Mouse (Mus musculus) kidney, postnatal 0 days (tissue): ENCODE measurements around the gene Ldb2. TPM values are rescaled to one million over a fixed set of nuclear protein-coding genes. Genes with fewer than 3 reads are reported as not detected.

Experiments
- ATAC-seq: fragments of 200-750 bp; cut with Nextera tagmentation; replicated peaks from 2 replicates; pipeline ENCODE4 v1.8.0; 2017; ENCODE audit warnings: low read depth, moderate number of reproducible peaks, moderate TSS enrichment, moderate library complexity; ENCODE audit not compliant: low FRiP score
- DNase-seq: peaks from one replicate; pipeline ENCODE4 v3.0.0-alpha.2; 2016; ENCODE audit warnings: low spot score
- H3K27ac ChIP-seq: fragments of 300-500 bp; sonication (generic); 2 replicates; pipeline ENCODE4 v1.5.1; 2014; ENCODE audit warnings: mild to moderate bottlenecking
- H3K27me3 ChIP-seq: fragments of 300-500 bp; sonication (generic); 2 replicates; pipeline ENCODE4 v1.6.1; 2014; ENCODE audit warnings: low read length, mixed read lengths; ENCODE audit not compliant: insufficient read depth
- H3K36me3 ChIP-seq: fragments of 300-500 bp; sonication (generic); 2 replicates; pipeline ENCODE4 v1.6.1; 2014; ENCODE audit warnings: low read length, mixed read lengths; ENCODE audit not compliant: insufficient read depth
- H3K4me1 ChIP-seq: fragments of 300-500 bp; sonication (generic); replicated peaks from 2 replicates; pipeline ENCODE4 v1.6.1; 2014; ENCODE audit warnings: antibody characterized with exemption, low read length, mixed read lengths; ENCODE audit not compliant: insufficient read depth
- H3K4me2 ChIP-seq: fragments of 300-500 bp; sonication (generic); 2 replicates; pipeline ENCODE4 v1.6.1; 2014; ENCODE audit warnings: mild to moderate bottlenecking, low read length, moderate library complexity, mixed read lengths
- H3K4me3 ChIP-seq: fragments of 300-500 bp; sonication (generic); replicated peaks from 2 replicates; pipeline ENCODE4 v1.5.1; 2014; ENCODE audit warnings: low read depth, low read length
- H3K9ac ChIP-seq: fragments of 300-500 bp; sonication (generic); 2 replicates; pipeline ENCODE4 v1.6.1; 2014; ENCODE audit warnings: low read depth, low read length
- H3K9me3 ChIP-seq: fragments of 300-500 bp; sonication (generic); replicated peaks from 2 replicates; pipeline ENCODE4 v1.6.1; 2016; ENCODE audit warnings: low read length, inconsistent platforms, mixed read lengths
- CTCF ChIP-seq: IDR thresholded peaks from 2 replicates; pipeline ENCODE4 v1.5.1; 2016; ENCODE audit warnings: antibody characterized with exemption, low read depth, mild to moderate bottlenecking, moderate library complexity
- WGBS: fragments of 180-500 bp; shearing (Covaris S2); extraction: QIAGEN DNeasy Blood & Tissue Kit; methylation state at CpG from one replicate; pipeline ENCODE4 v1.1.7; 2014; 5-methylcytosine and 5-hydroxymethylcytosine counted together
- polyA plus RNA-seq: library from polyadenylated mRNA; unstranded; fragments of >200 nt; fragmentation: Nextera tagmentation; extraction: Ambion mirVana; gene quantifications from 2 replicates; pipeline ENCODE4 v1.2.1, GENCODE M21; 2015

The Ldb2 gene
- polyA plus RNA-seq, 1 experiment from 2014 or later: 82.9 TPM

- ATAC-seq (no peak), DNase-seq (no peak)
- H3K4me1 ChIP-seq: no peaks in the 10 kb centered on the region
- H3K4me2 ChIP-seq: no peak overlapping the region
- no peaks in the 10 kb centered on the region for H3K9me3 ChIP-seq
- H3K4me3 ChIP-seq: no peak overlapping the region
- 90% methylated on average over 2 of the region's 2 CpGs for WGBS
- TF ChIP-seq CTCF: no peak
- H3K27ac ChIP-seq: no peak overlapping the region
- H3K27me3 ChIP-seq: no peaks in the 10 kb centered on the region
- H3K36me3 ChIP-seq: no peaks in the 10 kb centered on the region
- no peak overlapping the region for H3K9ac ChIP-seq
Observed at GRCm38 (mm10) chr5:44626885-44627284, 172.6 kb downstream of the Ldb2 start.

- 57% methylated on average over 2 of the region's 2 CpGs for WGBS
Observed at GRCm38 (mm10) chr5:44626114-44626513, 173.4 kb downstream of the Ldb2 start.

DNA sequence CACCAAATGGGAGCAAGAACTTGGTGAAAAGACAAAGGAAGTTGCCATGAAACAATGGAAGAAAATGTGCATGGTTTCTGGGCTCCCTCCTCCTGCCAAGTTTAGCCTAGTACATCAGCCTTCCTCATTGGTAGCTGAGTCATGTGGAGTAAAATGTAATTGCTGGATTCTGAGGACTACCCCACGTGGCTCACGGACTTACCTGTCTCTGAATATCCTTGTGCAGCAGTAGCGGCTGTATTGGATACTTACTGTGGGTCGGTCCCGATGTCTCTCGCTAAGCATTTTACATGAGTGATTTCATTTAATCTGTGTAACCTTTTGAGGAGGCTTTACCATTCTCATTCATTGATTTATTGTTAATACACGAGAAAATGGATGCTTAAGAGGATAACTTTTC is 183.8 kb downstream of the Ldb2 start:
- H3K27ac ChIP-seq: no peak overlapping the region
- H3K4me1 ChIP-seq: no peaks in the 10 kb centered on the region
- no peak overlapping the region for H3K9ac ChIP-seq
- H3K36me3 ChIP-seq: no peaks in the 10 kb centered on the region
- 91% methylated on average over 7 of the region's 7 CpGs for WGBS
- H3K4me2 ChIP-seq: no peak overlapping the region
- no peak for ATAC-seq
- no peaks in the 10 kb centered on the region for H3K9me3 ChIP-seq
- DNase-seq: no peak
- no peak for TF ChIP-seq CTCF
- no peaks in the 10 kb centered on the region for H3K27me3 ChIP-seq
- no peak overlapping the region for H3K4me3 ChIP-seq

More at GRCm38 (mm10) chr5:44626114-44626513, 173.4 kb downstream of the Ldb2 start:
- no peaks in the 10 kb centered on the region for H3K27me3 ChIP-seq
- no peak overlapping the region for H3K9ac ChIP-seq
- no peak overlapping the region for H3K4me2 ChIP-seq
- peak; percentile 71 for DNase-seq
- no peaks in the 10 kb centered on the region for H3K4me1 ChIP-seq
- H3K4me3 ChIP-seq: no peak overlapping the region
- H3K27ac ChIP-seq: 0 out of 2 replicates have a peak overlapping the region, but pooled peaks have one; percentile 25
- peak; percentile 24; the same call in 1 of the 2 replicates for TF ChIP-seq CTCF
- ATAC-seq: no peak
- H3K36me3 ChIP-seq: no peaks in the 10 kb centered on the region
- H3K9me3 ChIP-seq: no peaks in the 10 kb centered on the region

DNA sequence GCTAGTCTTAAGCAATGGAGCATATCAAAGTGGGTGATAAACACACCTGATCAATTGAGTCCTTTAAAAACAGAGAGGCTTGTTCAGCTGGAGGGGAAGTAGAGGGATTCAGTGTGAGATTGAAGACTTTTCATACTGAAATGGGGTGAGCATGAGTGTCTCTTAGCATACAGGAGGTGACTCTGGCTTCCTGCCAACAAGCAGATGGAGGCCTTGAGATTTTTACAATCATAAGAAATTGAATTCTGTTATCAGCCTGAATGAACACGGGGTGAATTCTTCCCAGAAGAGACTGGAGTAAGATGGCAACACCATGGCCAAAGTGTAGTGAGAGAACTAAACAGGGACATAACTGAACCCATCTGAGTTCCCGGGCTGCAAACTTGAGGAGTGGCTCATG is 190.6 kb downstream of the Ldb2 start:
- Histone ChIP-seq H3K27me3 (no peaks in the 10 kb centered on the region), H3K9me3 (no peaks in the 10 kb centered on the region), H3K4me2 (no peak overlapping the region), H3K4me3 (no peak overlapping the region), H3K27ac (no peak overlapping the region), H3K9ac (no peak overlapping the region), H3K36me3 (no peaks in the 10 kb centered on the region), H3K4me1 (no peaks in the 10 kb centered on the region)
- 67% methylated on average over 2 of the region's 2 CpGs for WGBS
- no peak for DNase-seq
- no peak for ATAC-seq
- no peak for TF ChIP-seq CTCF

- H3K36me3 ChIP-seq: no peaks in the 10 kb centered on the region
- no peak overlapping the region for H3K4me3 ChIP-seq
- H3K4me1 ChIP-seq: no peaks in the 10 kb centered on the region
- 47% methylated on average over 1 of the region's 1 CpGs for WGBS
- H3K27me3 ChIP-seq: no peaks in the 10 kb centered on the region
- no peak overlapping the region for H3K4me2 ChIP-seq
- no peak overlapping the region for H3K27ac ChIP-seq
- H3K9me3 ChIP-seq: no peaks in the 10 kb centered on the region
- H3K9ac ChIP-seq: no peak overlapping the region
- TF ChIP-seq CTCF: no peak
- DNase-seq (no peak), ATAC-seq (no peak)
Observed at GRCm38 (mm10) chr5:44601340-44601739, 198.1 kb downstream of the Ldb2 start.

GRCm38 (mm10) chr5:44593522-44594218 is 205.8 kb downstream of the Ldb2 start:
- DNase-seq: peak; percentile 43
- 54% methylated on average over 15 of the region's 15 CpGs for WGBS
- 0 out of 2 replicates have a peak overlapping the region, but pooled peaks have one; percentile 13 for H3K9ac ChIP-seq

More at GRCm38 (mm10) chr5:44593522-44594218, 205.8 kb downstream of the Ldb2 start:
- Histone ChIP-seq H3K27ac (peak overlapping the region; percentile 73), H3K36me3 (no peaks in the 10 kb centered on the region), H3K27me3 (no peaks in the 10 kb centered on the region), H3K4me2 (no peak overlapping the region), H3K4me1 (no peaks in the 10 kb centered on the region), H3K9me3 (no peaks in the 10 kb centered on the region), H3K4me3 (no peak overlapping the region)
- no peak for ATAC-seq
- TF ChIP-seq CTCF: no peak
